Mouse (Mus musculus) midbrain, embryonic 14.5 days (tissue): ENCODE measurements at regions not wholly inside any gene's neighbourhood (a gene's known extent, or its start where the extent isn't known, plus 50 kb on each side); places are given as distances from the start of the nearest gene placed in this dataset.
A peak's percentile ranks its signal among the peaks of the same experiment; 100 is the strongest.

Source experiments
- ATAC-seq: fragments of 200-750 bp; cut with Nextera tagmentation; 2 replicates; pipeline ENCODE4 v1.8.0; 2017; ENCODE audit warnings: moderate number of reproducible peaks, moderate library complexity; ENCODE audit not compliant: low FRiP score, low TSS enrichment
- DNase-seq: peaks from one replicate; pipeline ENCODE4 v3.0.0-alpha.2; 2015
- H3K27ac ChIP-seq: fragments of 300-500 bp; sonication (generic); replicated peaks from 2 replicates; pipeline ENCODE4 v1.5.1; 2014; ENCODE audit warnings: mild to moderate bottlenecking, low read depth, low read length, moderate library complexity
- H3K27me3 ChIP-seq: fragments of 300-500 bp; sonication (generic); 2 replicates; pipeline ENCODE4 v1.6.1; 2014; ENCODE audit warnings: low read length, control low read depth, mixed read lengths; ENCODE audit not compliant: control insufficient read depth, insufficient read depth
- H3K36me3 ChIP-seq: fragments of 300-500 bp; sonication (generic); 2 replicates; pipeline ENCODE4 v1.6.1; 2014; ENCODE audit warnings: low read length, control low read depth; ENCODE audit not compliant: control insufficient read depth, insufficient read depth
- H3K4me1 ChIP-seq: fragments of 300-500 bp; sonication (generic); 2 replicates; pipeline ENCODE4 v1.6.1; 2014; ENCODE audit warnings: mild to moderate bottlenecking, antibody characterized with exemption, low read length, control low read depth; ENCODE audit not compliant: control insufficient read depth, insufficient read depth
- H3K4me2 ChIP-seq: fragments of 300-500 bp; sonication (generic); 2 replicates; pipeline ENCODE4 v1.6.1; 2014; ENCODE audit warnings: mild to moderate bottlenecking, low read length, moderate library complexity
- H3K4me3 ChIP-seq: fragments of 300-500 bp; sonication (generic); replicated peaks from 2 replicates; pipeline ENCODE4 v1.5.1; 2014; ENCODE audit warnings: low read depth, low read length
- H3K9ac ChIP-seq: fragments of 300-500 bp; sonication (generic); replicated peaks from 2 replicates; pipeline ENCODE4 v1.6.1; 2014; ENCODE audit warnings: mild to moderate bottlenecking, low read length, moderate library complexity
- H3K9me3 ChIP-seq: fragments of 300-500 bp; sonication (generic); 2 replicates; pipeline ENCODE4 v1.6.1; 2016; ENCODE audit warnings: low read length, control low read depth, mixed read lengths; ENCODE audit not compliant: control insufficient read depth
- WGBS: fragments of 180-500 bp; shearing (Covaris S2); extraction: QIAGEN DNeasy Blood & Tissue Kit; methylation state at CpG from one replicate; pipeline ENCODE4 v1.1.7; 2014; 5-methylcytosine and 5-hydroxymethylcytosine counted together

DNA sequence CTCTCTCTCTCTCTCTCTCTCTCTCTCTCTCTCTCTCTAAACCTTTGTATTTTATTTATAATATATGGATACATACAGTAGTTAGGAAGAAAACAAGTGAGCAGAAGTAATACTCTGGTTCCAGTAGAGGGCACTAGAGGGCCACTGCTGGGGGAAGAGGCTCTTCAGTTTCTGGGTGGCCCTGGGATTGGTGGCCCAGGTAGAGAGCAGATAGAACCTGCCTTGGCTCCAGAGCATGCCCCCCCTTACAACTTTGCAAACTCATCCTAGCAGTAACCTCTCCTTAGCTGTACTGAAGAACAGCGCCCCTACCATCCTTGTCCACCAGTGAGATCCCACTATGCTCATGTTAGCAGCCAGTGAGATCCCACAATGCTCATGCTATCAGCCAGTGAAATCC, 88.8 kb upstream of the Rapgef5 start:
- ATAC-seq (no peak), DNase-seq (peak; percentile 82)
- Histone ChIP-seq H3K4me3 (no peak overlapping the region), H3K27ac (no peak overlapping the region), H3K36me3 (no peaks in the 10 kb centered on the region), H3K9me3 (no peaks in the 10 kb centered on the region), H3K4me1 (0 out of 2 replicates have a peak, but pooled peaks cover 3% of the 10 kb centered on the region), H3K9ac (no peak overlapping the region), H3K4me2 (no peak overlapping the region), H3K27me3 (no peaks in the 10 kb centered on the region)
- 31% methylated on average over 1 of the region's 1 CpGs for WGBS

- H3K9me3 ChIP-seq = no peaks in the 10 kb centered on the region
- no peak for DNase-seq
- no peaks in the 10 kb centered on the region for H3K36me3 ChIP-seq
- ATAC-seq = no peak
- H3K9ac ChIP-seq = no peak overlapping the region
- H3K27ac ChIP-seq = no peak overlapping the region
- no peaks in the 10 kb centered on the region for H3K4me1 ChIP-seq
- H3K4me2 ChIP-seq = no peak overlapping the region
- no peak overlapping the region for H3K4me3 ChIP-seq
- 91% methylated on average over 4 of the region's 4 CpGs for WGBS
- no peaks in the 10 kb centered on the region for H3K27me3 ChIP-seq
Observed at GRCm38 (mm10) chr12:117430886-117431285, 85.4 kb upstream of the Rapgef5 start.

GRCm38 (mm10) chr12:117432788-117433187, 83.5 kb upstream of the Rapgef5 start:
- Histone ChIP-seq H3K4me2 (no peak overlapping the region), H3K9me3 (no peaks in the 10 kb centered on the region), H3K27me3 (no peaks in the 10 kb centered on the region), H3K9ac (no peak overlapping the region), H3K27ac (no peak overlapping the region), H3K36me3 (no peaks in the 10 kb centered on the region), H3K4me3 (no peak overlapping the region), H3K4me1 (no peaks in the 10 kb centered on the region)
- ATAC-seq (no peak), DNase-seq (no peak)
- 82% methylated on average over 1 of the region's 1 CpGs for WGBS

GRCm38 (mm10) chr12:117437011-117437410, 79.3 kb upstream of the Rapgef5 start:
- Histone ChIP-seq H3K4me2 (no peak overlapping the region), H3K36me3 (no peaks in the 10 kb centered on the region), H3K9ac (no peak overlapping the region), H3K9me3 (no peaks in the 10 kb centered on the region), H3K4me3 (no peak overlapping the region), H3K4me1 (no peaks in the 10 kb centered on the region), H3K27me3 (no peaks in the 10 kb centered on the region), H3K27ac (no peak overlapping the region)
- 80% methylated on average over 4 of the region's 4 CpGs for WGBS
- no peak for DNase-seq
- no peak for ATAC-seq

DNA sequence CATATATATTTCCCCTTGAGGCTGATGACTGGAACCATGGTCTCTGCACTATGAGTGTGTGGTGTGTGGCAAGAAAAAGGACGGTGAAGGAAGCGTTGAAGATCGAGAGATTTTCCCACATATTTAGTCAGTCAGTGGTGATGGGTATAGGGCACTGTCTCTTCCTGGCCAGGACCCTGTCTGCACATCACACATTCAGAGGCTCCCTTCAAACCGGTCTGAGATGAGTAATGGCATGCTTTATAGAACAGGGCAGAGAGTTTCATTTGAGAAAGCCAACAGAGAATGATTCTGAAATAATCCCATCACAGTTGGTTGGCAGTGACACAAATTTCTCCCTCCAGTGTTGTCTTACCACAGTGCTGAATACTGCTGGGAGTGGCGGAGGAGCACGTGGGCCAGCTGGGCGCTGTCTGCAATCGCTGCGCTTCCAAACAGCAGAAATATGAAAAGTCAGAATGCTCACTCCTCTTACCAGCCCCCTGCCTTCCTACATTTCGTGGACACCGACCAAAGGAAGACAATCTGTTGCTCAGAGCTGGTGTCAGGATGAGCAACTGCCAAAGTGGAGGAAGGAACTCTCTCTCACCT, 77.2 kb upstream of the Rapgef5 start:
- no peaks in the 10 kb centered on the region for H3K9me3 ChIP-seq
- H3K36me3 ChIP-seq = no peaks in the 10 kb centered on the region
- ATAC-seq = no peak
- no peaks in the 10 kb centered on the region for H3K4me1 ChIP-seq
- no peak overlapping the region for H3K4me3 ChIP-seq
- no peak for DNase-seq
- no peak overlapping the region for H3K4me2 ChIP-seq
- no peak overlapping the region for H3K9ac ChIP-seq
- no peak overlapping the region for H3K27ac ChIP-seq
- no peaks in the 10 kb centered on the region for H3K27me3 ChIP-seq
- 79% methylated on average over 11 of the region's 11 CpGs for WGBS

DNA sequence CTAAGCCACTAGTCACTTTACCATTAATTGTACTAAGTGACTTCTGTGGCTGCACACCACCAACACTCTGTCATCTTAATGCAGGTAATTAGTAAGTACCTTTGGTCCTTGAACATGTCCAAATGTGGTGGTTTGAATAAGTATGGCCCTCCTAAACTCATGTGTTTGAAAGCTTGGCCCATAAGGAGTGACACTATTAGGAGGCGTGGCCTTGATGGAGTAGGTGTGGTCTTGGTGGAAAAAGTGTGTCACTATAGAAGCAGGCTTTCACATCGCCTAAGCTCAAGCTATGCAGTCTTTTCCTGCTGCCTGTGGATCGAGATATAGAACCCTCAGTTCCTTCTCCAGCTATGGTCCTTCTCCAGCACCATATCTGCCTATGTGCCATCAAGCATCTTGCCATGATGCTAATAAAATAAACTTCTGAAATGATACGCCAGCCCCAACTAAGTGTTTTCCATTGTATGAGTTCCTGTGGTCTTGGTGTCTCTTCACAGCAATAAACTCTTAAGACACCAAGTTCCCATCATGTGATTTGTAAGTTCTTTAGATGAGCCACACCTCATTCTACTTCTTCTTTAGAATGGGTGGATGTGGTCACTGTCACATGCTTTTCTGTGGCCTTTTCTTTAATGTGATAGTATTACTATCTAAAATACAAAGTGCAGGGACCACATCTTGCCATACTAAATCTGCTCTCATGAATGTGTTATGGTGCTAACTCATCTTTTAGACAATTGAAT, 71.9 kb upstream of the Rapgef5 start:
- Histone ChIP-seq H3K9me3 (no peaks in the 10 kb centered on the region), H3K9ac (no peak overlapping the region), H3K4me1 (0 out of 2 replicates have a peak, but pooled peaks cover 3% of the 10 kb centered on the region), H3K4me3 (no peak overlapping the region), H3K27ac (no peak overlapping the region), H3K36me3 (no peaks in the 10 kb centered on the region), H3K27me3 (no peaks in the 10 kb centered on the region), H3K4me2 (no peak overlapping the region)
- WGBS = 90% methylated on average over 4 of the region's 4 CpGs
- DNase-seq = no peak
- no peak for ATAC-seq

GRCm38 (mm10) chr12:117447223-117447622, 69.1 kb upstream of the Rapgef5 start:
- H3K27me3 ChIP-seq = no peaks in the 10 kb centered on the region
- WGBS = 19% methylated on average over 10 of the region's 10 CpGs
- no peak overlapping the region for H3K9ac ChIP-seq

GRCm38 (mm10) chr12:117447843-117448728, 68.2 kb upstream of the Rapgef5 start:
- 60% methylated on average over 19 of the region's 19 CpGs for WGBS
- no peak overlapping the region for H3K27ac ChIP-seq
- H3K4me1 ChIP-seq = 0 out of 2 replicates have a peak, but pooled peaks cover 3% of the 10 kb centered on the region
- no peak overlapping the region for H3K4me2 ChIP-seq
- no peak overlapping the region for H3K4me3 ChIP-seq
- ATAC-seq = no peak
- DNase-seq = no peak
- no peaks in the 10 kb centered on the region for H3K9me3 ChIP-seq
- no peaks in the 10 kb centered on the region for H3K36me3 ChIP-seq
- H3K27me3 ChIP-seq = no peaks in the 10 kb centered on the region
- no peak overlapping the region for H3K9ac ChIP-seq

More at GRCm38 (mm10) chr12:117447223-117447622, 69.1 kb upstream of the Rapgef5 start:
- DNase-seq (peak; percentile 23), ATAC-seq (no peak; the same call in 1 of the 2 replicates)
- Histone ChIP-seq H3K36me3 (no peaks in the 10 kb centered on the region), H3K9me3 (no peaks in the 10 kb centered on the region), H3K27ac (no peak overlapping the region), H3K4me1 (0 out of 2 replicates have a peak, but pooled peaks cover 3% of the 10 kb centered on the region), H3K4me3 (no peak overlapping the region), H3K4me2 (peak overlapping the region; percentile 32)
